ENCODE assay signal across 14 mouse cellular contexts in genomic region chr4:125871211-125871610, GRCm38 (mm10).
"Had no signal": no experiment of that assay in that cellular context is flagged by ENCODE, and none has a peak within 500 bp of the region (broad histone marks: within the 10 kb centered on the region; RNA-seq: fewer than 3 reads in every experiment).

No protein-coding gene starts in this region.

- H3K9me3 ChIP-seq: limb, embryonic 10.5 days; liver, embryonic 15.5 days; midbrain, embryonic 12.5 days; neural tube, embryonic 13.5 days had no signal

- H3K27ac ChIP-seq: kidney, postnatal 0 days; layer of hippocampus, adult 2 months; limb, embryonic 10.5 days; liver, embryonic 15.5 days; midbrain, embryonic 12.5 days; neural tube, embryonic 13.5 days; stomach, postnatal 0 days had no signal

- H3K4me3 ChIP-seq: layer of hippocampus, adult 2 months; limb, embryonic 10.5 days; liver, embryonic 15.5 days; midbrain, embryonic 12.5 days; neural tube, embryonic 13.5 days had no signal

- ATAC-seq: inflammation-experienced regulatory T-cells, adult 6 months; intestine, postnatal 0 days; midbrain, embryonic 16.5 days had no signal

- H3K27me3 ChIP-seq: liver, embryonic 15.5 days; midbrain, embryonic 12.5 days; neural tube, embryonic 13.5 days had no signal

- H3K36me3 ChIP-seq: limb, embryonic 10.5 days; liver, embryonic 15.5 days; midbrain, embryonic 12.5 days; neural tube, embryonic 13.5 days had no signal

- H3K9ac ChIP-seq: liver, embryonic 15.5 days; midbrain, embryonic 12.5 days; neural tube, embryonic 13.5 days had no signal

- H3K4me1 ChIP-seq: limb, embryonic 10.5 days; liver, embryonic 15.5 days; midbrain, embryonic 12.5 days; neural tube, embryonic 13.5 days had no signal

- H3K4me2 ChIP-seq: liver, embryonic 11.5 days; liver, embryonic 15.5 days; midbrain, embryonic 12.5 days; neural tube, embryonic 13.5 days had no signal

- DNase-seq: kidney, adult 8-10 months; kidney, postnatal 4 days; thymus, postnatal 4 days had no signal
